Mouse (Mus musculus) CH12F3 (cell line): ENCODE measurements around the gene Nectin4.
"Not testable (repeated sequence)": the region's sequence is repeated elsewhere in the genome, so short reads cannot be mapped to it uniquely, and the experiment has no call there.

Experiments used
- in situ Hi-C: fragments of 300-500 bp; cut with MboI; formaldehyde crosslinking; loops from 2 replicates; pipeline ENCODE4 v1.14.3; 2020; ENCODE audit warnings: low sequenced_read_pairs

The Nectin4 gene

DNA sequence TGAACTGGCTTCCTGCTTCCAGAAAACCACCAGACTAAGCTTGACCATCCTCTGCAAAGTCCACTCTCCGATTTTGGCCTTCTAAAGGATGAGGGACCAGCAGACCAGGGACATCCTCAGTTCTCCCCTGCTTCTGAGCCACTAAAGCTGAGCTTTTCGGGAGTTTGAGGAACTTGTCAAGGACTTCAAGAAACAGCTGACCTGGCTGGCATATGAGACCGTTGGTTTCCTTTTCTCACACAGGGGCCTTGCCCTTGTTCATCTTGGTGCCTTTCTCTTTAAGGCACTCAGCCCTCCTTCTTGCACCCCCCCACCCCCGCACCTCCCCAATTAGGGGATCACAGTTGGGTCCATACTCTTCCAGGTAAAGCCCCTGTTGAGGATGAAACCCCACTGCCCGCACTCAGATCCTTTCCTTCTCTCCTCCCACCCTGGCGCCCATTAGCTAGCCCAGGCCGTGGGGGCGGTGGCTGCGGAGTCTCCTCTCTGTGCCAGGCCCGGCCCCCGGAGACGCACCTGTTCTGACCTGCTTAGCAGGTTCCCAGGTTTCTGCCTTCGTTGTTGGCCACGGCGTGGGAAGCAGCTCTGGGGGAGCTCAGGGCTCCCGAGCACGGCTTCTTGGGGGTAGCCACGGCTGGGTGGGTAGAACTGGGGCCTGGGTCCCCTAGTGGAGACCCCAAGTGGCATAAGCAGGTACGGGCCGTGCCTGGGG lies at the start of gene Nectin4:
TSS of gene Nectin4 (plus strand) at position 255 of the 712 bp plus-strand sequence.
- in situ Hi-C loops: loop anchor here (10.0 kb wide), 1 partner anchor 105 kb away; no protein-coding TSS in a partner anchor

GRCm38 (mm10) chr1:171320151-171320550 lies 49.7 kb upstream of the Nectin4 start:
- in situ Hi-C loops: no loop called here

- in situ Hi-C loops: no loop called here
These were observed 48.5 kb upstream of the Nectin4 start for GRCm38 (mm10) chr1:171321415-171321814.

DNA sequence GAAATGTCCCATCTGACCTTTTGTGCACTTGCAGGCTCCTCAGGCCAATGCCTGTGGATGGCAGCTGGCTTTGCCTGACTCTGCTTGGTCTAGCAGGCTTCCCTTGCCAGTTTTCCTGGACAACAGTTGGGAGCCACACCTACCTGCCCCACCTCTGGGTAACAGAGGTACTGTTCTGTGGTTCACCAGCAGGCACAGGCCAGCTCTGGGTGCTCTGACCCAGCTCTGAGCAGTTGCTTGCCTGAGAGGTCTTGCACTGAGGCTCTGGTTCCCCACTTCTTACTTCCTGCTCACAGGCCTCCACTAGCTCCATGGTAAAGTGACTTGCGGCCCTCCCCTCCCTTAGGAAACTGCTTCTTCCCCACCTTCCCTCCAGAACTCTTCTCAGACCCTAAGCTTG lies 47.9 kb upstream of the Nectin4 start:
- in situ Hi-C loops: no loop called here

GRCm38 (mm10) chr1:171325571-171325970 lies 44.3 kb upstream of the Nectin4 start:
- in situ Hi-C loops: no loop called here

DNA sequence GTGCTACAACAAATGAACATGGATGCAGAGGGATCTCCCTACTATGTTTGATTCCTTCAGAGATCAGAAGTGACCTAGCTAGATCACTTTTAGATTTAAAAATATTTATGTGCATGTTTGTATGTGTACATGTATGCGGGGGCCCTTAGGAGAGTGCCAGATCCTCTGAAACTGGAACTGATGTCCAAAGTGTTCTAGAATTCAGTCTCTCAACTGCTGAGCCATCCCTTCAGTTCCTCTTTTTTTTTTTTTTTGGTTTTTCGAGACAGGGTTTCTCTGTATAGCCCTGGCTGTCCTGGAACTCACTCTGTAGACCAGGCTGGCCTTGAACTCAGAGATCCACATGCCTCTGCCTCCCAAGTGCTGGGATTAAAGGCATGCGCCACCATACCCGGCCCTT lies 43.3 kb upstream of the Nectin4 start:
- in situ Hi-C loops: not testable (repeated sequence)

DNA sequence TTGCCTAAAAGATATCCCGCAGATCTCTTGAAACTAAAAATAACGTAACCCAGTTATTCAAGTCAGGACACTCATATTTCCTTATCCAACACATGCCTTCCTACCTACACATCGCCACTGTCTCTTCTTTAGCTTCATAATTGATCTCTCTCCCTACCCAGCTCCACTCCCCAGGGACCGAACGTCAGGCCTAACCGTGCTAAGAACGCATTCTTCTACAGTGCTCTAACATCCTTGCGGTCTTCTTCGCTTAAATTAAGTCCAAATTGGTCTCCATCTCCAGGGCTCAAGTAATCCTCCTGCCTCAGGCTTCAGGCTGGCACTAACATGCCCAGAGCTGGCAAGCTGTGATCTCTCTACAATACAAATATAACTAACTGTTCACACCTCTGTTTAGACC lies 41.7 kb upstream of the Nectin4 start:
- in situ Hi-C loops: no loop called here

- in situ Hi-C loops: no loop called here
These were observed 41.0 kb upstream of the Nectin4 start, which contains the start of gene Dedd for GRCm38 (mm10) chr1:171328839-171329432. TSS of gene Dedd (plus strand) at chr1:171329145.

DNA sequence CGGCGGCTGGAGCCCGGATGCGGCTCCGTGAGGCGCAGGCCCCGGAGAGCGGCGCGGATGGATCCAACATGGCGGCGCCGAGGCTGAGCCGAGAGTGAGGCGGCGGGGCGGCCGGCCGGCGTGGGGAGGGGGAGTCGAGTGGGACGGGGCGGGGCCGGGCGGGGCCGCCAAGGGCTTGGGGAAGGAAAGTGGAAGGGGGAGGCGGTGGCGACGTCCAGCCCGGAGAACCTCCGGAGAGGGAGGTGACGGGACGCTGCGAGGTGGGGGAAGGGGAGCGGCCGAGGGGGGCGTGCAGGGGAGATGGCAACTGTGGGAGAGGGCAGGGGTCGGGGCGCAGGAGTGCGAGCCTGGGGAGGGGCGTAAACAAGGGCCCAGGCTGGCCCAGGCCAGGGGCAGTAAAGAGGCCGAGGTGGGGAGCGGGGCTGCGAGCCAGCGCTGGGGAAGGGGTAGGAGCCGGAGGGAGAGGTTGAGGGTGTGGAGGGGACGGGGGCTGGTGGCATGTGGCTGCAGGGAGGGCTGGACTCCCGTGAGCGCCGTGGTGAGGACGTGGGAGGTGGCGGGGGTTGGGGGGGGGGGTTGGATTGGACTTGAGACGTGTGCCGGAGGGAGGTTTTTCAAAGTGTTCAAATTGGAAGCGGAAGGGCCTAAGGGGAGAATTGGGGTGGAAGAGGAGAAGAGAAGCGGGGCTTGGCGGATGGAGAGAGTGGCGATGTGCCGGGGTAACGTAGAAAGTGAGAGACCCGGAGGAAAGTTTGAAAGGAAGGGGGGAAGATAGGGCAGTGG lies 40.3 kb upstream of the Nectin4 start:
- in situ Hi-C loops: no loop called here

DNA sequence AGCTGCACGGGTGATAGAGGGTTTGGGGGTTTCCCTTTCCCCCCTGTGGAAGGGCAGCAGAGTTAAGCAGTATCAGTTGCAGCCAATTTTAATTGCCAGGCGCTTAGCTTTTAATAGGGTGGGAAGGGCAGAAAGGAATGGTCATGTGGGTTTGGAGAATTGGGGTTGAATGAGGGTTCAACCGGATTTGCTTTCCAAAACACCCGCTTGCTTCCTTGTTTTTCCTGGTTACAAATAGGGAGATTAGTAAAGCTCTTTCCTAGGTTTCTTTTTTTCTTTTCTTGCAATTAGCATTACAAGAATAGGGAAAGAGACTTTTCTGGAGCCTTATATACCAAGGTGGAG lies 39.7 kb upstream of the Nectin4 start:
- in situ Hi-C loops: no loop called here

- in situ Hi-C loops: no loop called here
These were observed 27.4 kb upstream of the Nectin4 start for GRCm38 (mm10) chr1:171342262-171343207.

- in situ Hi-C loops: no loop called here
These were observed 25.8 kb upstream of the Nectin4 start for GRCm38 (mm10) chr1:171343922-171344677.

- in situ Hi-C loops: no loop called here
These were observed 25.2 kb upstream of the Nectin4 start for GRCm38 (mm10) chr1:171344715-171345114.

DNA sequence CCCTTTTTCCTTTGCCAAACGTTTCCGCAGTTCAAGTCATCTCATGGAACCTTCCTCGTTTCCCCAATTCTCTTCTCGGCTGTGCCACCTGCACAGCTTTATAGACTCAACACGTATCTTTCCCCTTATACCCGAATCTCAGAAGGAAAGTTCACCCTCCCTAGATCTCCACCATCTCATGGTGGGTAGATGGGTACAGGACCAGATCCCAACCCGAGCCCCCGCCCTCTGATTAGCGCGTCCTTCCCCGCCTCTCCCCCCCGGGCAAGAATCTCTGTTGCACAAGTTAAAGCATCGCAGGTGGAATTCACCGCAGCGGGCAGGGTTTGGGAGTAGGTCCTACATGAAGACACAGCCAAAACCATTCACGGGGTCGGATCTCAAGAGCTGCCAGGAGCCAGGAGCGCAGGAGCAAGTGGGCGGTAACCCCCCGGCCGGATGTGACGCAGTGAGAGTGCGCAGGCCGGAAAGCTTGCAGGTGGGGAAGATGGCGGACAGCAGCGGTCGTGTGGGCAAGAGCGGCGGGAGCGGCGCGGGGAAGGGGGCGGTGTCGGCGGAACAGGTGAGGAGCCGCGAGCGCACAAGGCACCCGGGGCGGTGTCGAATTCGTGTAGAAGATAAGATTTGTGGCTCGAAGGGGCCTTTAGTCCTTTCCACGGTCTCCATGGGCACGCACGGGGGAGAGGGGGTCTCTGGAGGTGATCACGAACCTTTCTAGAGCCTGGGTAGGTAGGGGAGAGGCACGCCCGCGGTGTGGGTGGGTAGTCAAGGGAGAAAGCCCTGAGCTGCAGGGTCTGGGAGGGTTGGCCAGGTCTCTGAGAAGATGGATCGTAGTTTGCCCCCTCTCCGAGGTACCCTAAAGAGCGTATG lies 24.4 kb upstream of the Nectin4 start, which contains the start of the genes Nit1 and Pfdn2:
TSS of gene Nit1 (minus strand) at position 422 of the 870 bp plus-strand sequence.
TSS of gene Pfdn2 (plus strand) at position 446 of the 870 bp plus-strand sequence.
- in situ Hi-C loops: no loop called here

DNA sequence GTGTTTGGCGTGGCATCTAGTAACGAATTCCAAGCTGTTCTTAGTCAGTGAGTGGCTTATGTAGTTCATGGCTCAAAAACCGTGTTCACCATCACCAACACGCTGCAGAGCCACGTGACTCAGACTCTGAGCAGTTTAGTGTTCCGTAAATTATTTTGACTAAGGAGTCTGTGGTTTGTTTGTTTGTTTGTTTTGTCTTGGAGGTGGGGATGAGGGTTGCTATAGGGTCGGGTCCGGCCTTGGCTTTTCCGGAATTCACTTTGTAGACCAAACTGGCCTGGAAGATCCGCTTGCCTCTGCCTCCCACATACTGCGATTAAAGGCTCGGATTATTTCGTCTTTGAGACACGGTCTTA lies 23.8 kb upstream of the Nectin4 start:
- in situ Hi-C loops: no loop called here

DNA sequence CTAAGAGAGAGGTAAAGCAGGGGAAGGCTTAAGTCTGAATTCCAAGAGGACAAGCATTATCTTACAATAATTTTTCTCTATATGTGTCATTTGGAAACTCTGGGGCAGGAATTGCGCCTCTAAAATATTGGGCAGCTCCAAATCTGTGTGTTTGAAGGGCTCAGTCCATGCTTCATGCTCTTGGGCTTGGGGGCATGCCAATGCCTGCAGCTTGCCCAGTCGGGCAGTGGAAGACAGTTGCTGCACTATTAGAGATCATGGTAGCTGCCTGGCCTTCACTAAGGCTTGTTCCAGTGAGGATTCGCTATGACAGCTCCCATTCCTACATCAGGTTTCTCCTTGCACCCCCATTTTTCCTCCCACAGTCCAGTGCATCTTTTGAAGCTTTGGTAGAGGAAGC lies 21.2 kb upstream of the Nectin4 start:
- in situ Hi-C loops: no loop called here

- in situ Hi-C loops: no loop called here
These were observed 20.7 kb upstream of the Nectin4 start for GRCm38 (mm10) chr1:171349210-171349609.

- in situ Hi-C loops: no loop called here
These were observed 14.0 kb upstream of the Nectin4 start for GRCm38 (mm10) chr1:171355812-171356340.

DNA sequence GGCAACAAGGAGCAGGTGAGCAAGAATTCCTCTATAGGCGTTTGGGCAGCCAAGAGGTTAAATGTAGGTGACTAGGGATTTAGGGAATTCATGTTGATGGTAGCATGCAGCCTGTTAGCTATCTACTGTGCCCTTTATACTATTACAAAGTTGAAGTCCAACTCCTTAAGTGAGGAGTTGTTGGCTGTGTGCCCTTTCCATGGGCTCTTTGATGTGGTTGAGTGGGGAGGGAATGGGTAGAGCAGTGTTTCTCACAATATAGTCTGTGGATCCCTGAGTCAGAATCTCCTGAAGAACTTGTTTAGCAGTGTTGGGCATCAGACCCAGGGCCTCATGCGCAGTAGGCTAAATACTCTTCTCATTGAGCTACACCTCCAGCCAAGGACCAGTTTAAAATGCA lies 13.1 kb upstream of the Nectin4 start:
- in situ Hi-C loops: no loop called here
